ENCODE assay signal across 7 mouse cellular contexts in genomic region chr5:3451233-3451632, GRCm38 (mm10).
DNase-seq lines count a peak whose midpoint lies in the region; ATAC-seq and TF ChIP-seq lines count a peak whose summit lies in the region.
"Not testable (repeated sequence)": the region's sequence is repeated elsewhere in the genome, so short reads cannot be mapped to it uniquely, and the experiment has no call there.

No protein-coding gene starts in this region.

- not testable (repeated sequence) for H3K27me3 ChIP-seq in forebrain, embryonic 12.5 days; forebrain, embryonic 16.5 days (replicated peaks; ENCODE audit: control insufficient read depth, insufficient read depth, low read length); heart, postnatal 0 days (ENCODE audit: control insufficient read depth, insufficient read depth, low read length); kidney, adult 2 months (replicated peaks; ENCODE audit: control insufficient read depth, insufficient read depth, low read length); lung, embryonic 14.5 days (ENCODE audit: insufficient read depth, low read length); midbrain, embryonic 13.5 days

- ATAC-seq in forebrain, embryonic 12.5 days (ENCODE audit: low FRiP score); forebrain, embryonic 16.5 days; heart, postnatal 0 days (ENCODE audit: insufficient read depth, low read depth); lung, embryonic 14.5 days (ENCODE audit: insufficient read depth); midbrain, embryonic 13.5 days: not testable (repeated sequence)

- TF ChIP-seq POLR2A in kidney, adult 2 months (IDR thresholded peaks at IDR 0.05; ENCODE audit: low read depth, low read length): not testable (repeated sequence)

- H3K9me3 ChIP-seq in forebrain, embryonic 12.5 days; forebrain, embryonic 16.5 days (ENCODE audit: control insufficient read depth, low read length); heart, postnatal 0 days (replicated peaks; ENCODE audit: control insufficient read depth, low read length); lung, embryonic 14.5 days (ENCODE audit: low read depth, low read length); midbrain, embryonic 13.5 days: not testable (repeated sequence)

- H3K4me2 ChIP-seq in forebrain, embryonic 12.5 days; forebrain, embryonic 16.5 days (ENCODE audit: low read length); heart, postnatal 0 days (ENCODE audit: low read depth, low read length); lung, embryonic 14.5 days; midbrain, embryonic 13.5 days (replicated peaks): not testable (repeated sequence)

- not testable (repeated sequence) for H3K36me3 ChIP-seq in forebrain, embryonic 12.5 days (replicated peaks); forebrain, embryonic 16.5 days (ENCODE audit: control insufficient read depth, insufficient read depth); heart, postnatal 0 days (replicated peaks; ENCODE audit: control insufficient read depth, insufficient read depth, low read length); kidney, adult 2 months (ENCODE audit: control insufficient read depth, insufficient read depth, low read length); lung, embryonic 14.5 days (ENCODE audit: insufficient read depth); midbrain, embryonic 13.5 days

- not testable (repeated sequence) for TF ChIP-seq CTCF in heart, postnatal 0 days (IDR thresholded peaks at IDR 0.05; ENCODE audit: low read depth); kidney, adult 2 months (conservative IDR thresholded peaks at IDR 0.05; ENCODE audit: insufficient read depth, insufficient read length, low read depth, low read length); lung, embryonic 14.5 days (IDR thresholded peaks at IDR 0.05; ENCODE audit: low read depth)

- H3K9ac ChIP-seq in forebrain, embryonic 12.5 days; forebrain, embryonic 16.5 days (replicated peaks; ENCODE audit: low read depth, low read length); heart, postnatal 0 days (replicated peaks; ENCODE audit: low read depth, low read length); lung, embryonic 14.5 days; midbrain, embryonic 13.5 days (replicated peaks): not testable (repeated sequence)

- not testable (repeated sequence) for H3K4me3 ChIP-seq in forebrain, embryonic 12.5 days (replicated peaks); forebrain, embryonic 16.5 days (replicated peaks; ENCODE audit: low read length); heart, postnatal 0 days (ENCODE audit: low read depth, low read length); kidney, adult 2 months (ENCODE audit: insufficient read depth, low read depth, low read length); lung, embryonic 14.5 days (ENCODE audit: low read depth, low read length); midbrain, embryonic 13.5 days (replicated peaks)

- peak overlapping the region; percentile 66; the same call in 1 of the 2 replicates for H3K27ac ChIP-seq in forebrain, embryonic 12.5 days
- H3K27ac ChIP-seq in forebrain, embryonic 16.5 days (ENCODE audit: low read length): peak overlapping the region; percentile 56
- H3K27ac ChIP-seq in heart, postnatal 0 days (ENCODE audit: low read depth): peak overlapping the region; percentile 34; the same call in 1 of the 2 replicates
- H3K27ac ChIP-seq in kidney, adult 2 months (ENCODE audit: insufficient read depth, low read depth, low read length); lung, embryonic 14.5 days (ENCODE audit: low read depth): not testable (repeated sequence)
- peak overlapping the region; percentile 47; the same call in 1 of the 2 replicates for H3K27ac ChIP-seq in midbrain, embryonic 13.5 days

- TF ChIP-seq EP300 in heart, postnatal 0 days (IDR thresholded peaks at IDR 0.05; ENCODE audit: low read depth): not testable (repeated sequence)

- 28% methylated on average over 9 of the region's 9 CpGs for WGBS in forebrain, embryonic 12.5 days
- WGBS in forebrain, embryonic 16.5 days: 8% methylated on average over 9 of the region's 9 CpGs
- WGBS in heart, postnatal 0 days: 22% methylated on average over 9 of the region's 9 CpGs
- WGBS in kidney, adult 2 months: 36% methylated on average over 9 of the region's 9 CpGs
- WGBS in lung, embryonic 14.5 days: 20% methylated on average over 9 of the region's 9 CpGs
- WGBS in midbrain, embryonic 13.5 days: 33% methylated on average over 9 of the region's 9 CpGs

- peaks cover 10% of the 10 kb centered on the region for H3K4me1 ChIP-seq in forebrain, embryonic 12.5 days
- not testable (repeated sequence) for H3K4me1 ChIP-seq in forebrain, embryonic 16.5 days (replicated peaks; ENCODE audit: control insufficient read depth, insufficient read depth, low read length); heart, postnatal 0 days (ENCODE audit: control insufficient read depth, insufficient read depth); kidney, adult 2 months (ENCODE audit: control insufficient read depth, insufficient read depth, low read length); lung, embryonic 14.5 days (ENCODE audit: insufficient read depth)
- peaks cover 11% of the 10 kb centered on the region for H3K4me1 ChIP-seq in midbrain, embryonic 13.5 days (replicated peaks)

- DNase-seq in heart, postnatal 0 days (ENCODE audit: low spot score): not testable (repeated sequence)
- DNase-seq in kidney, adult 2 months: peak; percentile 24
- DNase-seq in lung, embryonic 14.5 days: peak; percentile 55
- peak; percentile 79 for DNase-seq in retina, postnatal 1 day
